Mouse (Mus musculus): Measurements from ENCODE around the gene Celf3. TPM values are rescaled to one million over a fixed set of nuclear protein-coding genes. Genes with fewer than 3 reads are reported as not detected.

The Celf3 gene
- polyA plus RNA-seq, 1 experiment from 2014 or later = 0.24 TPM

DNA sequence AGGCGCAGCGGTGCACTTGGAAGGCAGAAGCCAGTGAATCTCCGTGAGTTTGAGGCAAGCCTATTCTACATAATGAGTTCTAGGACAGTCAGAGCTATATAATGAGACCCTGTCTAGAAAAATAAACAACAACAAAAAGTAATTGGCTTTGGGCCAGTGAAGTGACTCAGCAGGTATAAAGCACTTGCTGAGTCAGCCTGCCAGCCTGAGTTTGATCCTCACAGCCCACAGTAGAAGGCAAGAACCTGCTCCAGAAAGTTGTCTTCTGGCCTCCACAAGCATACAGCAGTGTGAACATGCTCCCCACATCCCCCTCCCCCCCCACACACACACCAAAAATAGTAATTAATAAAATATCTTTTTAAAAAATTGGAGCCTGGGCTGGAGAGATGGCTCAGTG is 59.1 kb downstream of the Celf3 start:
- 82% methylated on average over 3 of the region's 3 CpGs for WGBS (ENCODE audit: insufficient replicate concordance)
- H3K4me1 ChIP-seq (replicated peaks) = peaks cover 4% of the 10 kb centered on the region; the same call in 1 of the 2 replicates
- no peak overlapping the region for H3K4me2 ChIP-seq
- peak overlapping the region; percentile 53; the same call in 1 of the 2 replicates for H3K27ac ChIP-seq (replicated peaks)
- ATAC-seq (ENCODE audit: insufficient read depth) = peak; percentile 12; the same call in 1 of the 2 replicates
- no peak overlapping the region for H3K9ac ChIP-seq
- no peaks in the 10 kb centered on the region for H3K27me3 ChIP-seq
- H3K36me3 ChIP-seq (replicated peaks) = no peaks in the 10 kb centered on the region
- no peaks in the 10 kb centered on the region for H3K9me3 ChIP-seq (replicated peaks)
- H3K4me3 ChIP-seq (replicated peaks) = no peak overlapping the region

Other genes with a start within 250 kb of the Celf3 start
- gene Gm4778, start 214.3 kb upstream of the Celf3 start, polyA plus RNA-seq (2015; fragmentation: Nextera tagmentation; extraction: Ambion mirVana) = not detected in 2 replicates
- gene Them4, start 168.2 kb upstream of the Celf3 start, polyA plus RNA-seq (2015; fragmentation: Nextera tagmentation; extraction: Ambion mirVana) = 3.4 and 3.7 TPM in 2 replicates
- gene Them5, start 136.2 kb upstream of the Celf3 start, polyA plus RNA-seq (2015; fragmentation: Nextera tagmentation; extraction: Ambion mirVana) = not detected in 2 replicates
- gene C2cd4d, start 115.9 kb upstream of the Celf3 start, polyA plus RNA-seq (2015; fragmentation: Nextera tagmentation; extraction: Ambion mirVana) = 0.06 and 0.17 TPM in 2 replicates
- gene Rorc, start 105.5 kb upstream of the Celf3 start, polyA plus RNA-seq (2015; fragmentation: Nextera tagmentation; extraction: Ambion mirVana) = 1.1 and 1.4 TPM in 2 replicates
- 0.02 TPM in 1 of 2 replicates, not detected in the other for gene Lingo4, start 79.8 kb upstream of the Celf3 start, polyA plus RNA-seq (2015; fragmentation: Nextera tagmentation; extraction: Ambion mirVana)
- gene Tdrkh, start 65.0 kb upstream of the Celf3 start, polyA plus RNA-seq (2015; fragmentation: Nextera tagmentation; extraction: Ambion mirVana) = 8.7 and 9.9 TPM in 2 replicates
- 33.0 and 35.5 TPM in 2 replicates for gene Mrpl9, start 35.0 kb upstream of the Celf3 start, polyA plus RNA-seq (2015; fragmentation: Nextera tagmentation; extraction: Ambion mirVana)
- 0.17 and 0.44 TPM in 2 replicates for gene Oaz3, start 34.4 kb upstream of the Celf3 start, polyA plus RNA-seq (2015; fragmentation: Nextera tagmentation; extraction: Ambion mirVana)
- gene Riiad1, start 2.0 kb downstream of the Celf3 start, polyA plus RNA-seq (2015; fragmentation: Nextera tagmentation; extraction: Ambion mirVana) = 0.35 TPM in 1 of 2 replicates, not detected in the other
- 12.0 and 12.1 TPM in 2 replicates for gene Snx27, start 104.4 kb downstream of the Celf3 start, polyA plus RNA-seq (2015; fragmentation: Nextera tagmentation; extraction: Ambion mirVana)
- gene Gm10972, start 164.8 kb downstream of the Celf3 start, polyA plus RNA-seq (2015; fragmentation: Nextera tagmentation; extraction: Ambion mirVana) = not detected in 2 replicates
- gene Tuft1, start 180.6 kb downstream of the Celf3 start, polyA plus RNA-seq (2015; fragmentation: Nextera tagmentation; extraction: Ambion mirVana) = 10.9 and 12.6 TPM in 2 replicates
- gene Selenbp2, start 215.3 kb downstream of the Celf3 start, polyA plus RNA-seq (2015; fragmentation: Nextera tagmentation; extraction: Ambion mirVana) = 69.0 and 92.7 TPM in 2 replicates

Data from liver, embryonic 15.5 days (tissue).